Mouse (Mus musculus): Measurements from ENCODE around the gene Gm2030.
"Not testable (repeated sequence)": the region's sequence is repeated elsewhere in the genome, so short reads cannot be mapped to it uniquely, and the experiment has no call there.

The Gm2030 gene

GRCm38 (mm10) chrX:26309944-26310343 is at the start of gene Gm2030:
TSS of gene Gm2030 (minus strand) at chrX:26310044.
- not testable (repeated sequence) for DNase-seq (ENCODE audit: low read depth, low spot score)

All from R1 (cell line).